Mouse (Mus musculus) mouse trophoblast stem cell (cell line): Measurements from ENCODE around the gene Gm2888.
"Not testable (repeated sequence)": the region's sequence is repeated elsewhere in the genome, so short reads cannot be mapped to it uniquely, and the experiment has no call there.

ENCODE experiments used
- in situ Hi-C, 2 experiments: fragments of 300-500 bp; cut with MseI, MboI; formaldehyde crosslinking; loops; 2 replicates in 1 of 2; 3 replicates in 1 of 2; pipeline ENCODE4 v1.15.1; 2025

The Gm2888 gene

GRCm38 (mm10) chr14:3029702-3030101, at the start of gene Gm2888:
Gene Gm2888 (plus strand): TSS chr14:3030002.
- in situ Hi-C loops, result not testable (repeated sequence)

- in situ Hi-C loops, result not testable (repeated sequence)
These were observed 19.1 kb downstream of the Gm2888 start, which contains the start of gene Gm2897 for GRCm38 (mm10) chr14:3048727-3049512. Gene Gm2897 (plus strand): TSS chr14:3049285.

- in situ Hi-C loops, result not testable (repeated sequence)
These were observed 19.7 kb downstream of the Gm2888 start for GRCm38 (mm10) chr14:3049513-3049800.

- in situ Hi-C loops, result not testable (repeated sequence)
These were observed 20.3 kb downstream of the Gm2888 start for GRCm38 (mm10) chr14:3050087-3050486.
